Mouse (Mus musculus) embryonic facial prominence, embryonic 12.5 days (tissue): Measurements from ENCODE around the gene Lonrf2. TPM values are rescaled to one million over a fixed set of nuclear protein-coding genes. Genes with fewer than 3 reads are reported as not detected.

Experiments used
- ATAC-seq: fragments of 200-750 bp; cut with Nextera tagmentation; 2 replicates; pipeline ENCODE4 v1.8.0; 2017; ENCODE audit not compliant: insufficient number of reproducible peaks, insufficient read depth, low FRiP score, low TSS enrichment
- H3K27ac ChIP-seq: fragments of 300-500 bp; sonication (generic); 2 replicates; pipeline ENCODE4 v1.5.1; 2016; ENCODE audit warnings: mild to moderate bottlenecking
- H3K27me3 ChIP-seq: fragments of 300-500 bp; sonication (generic); 2 replicates; pipeline ENCODE4 v1.6.1; 2016; ENCODE audit warnings: mild to moderate bottlenecking, moderate library complexity
- H3K36me3 ChIP-seq: fragments of 300-500 bp; sonication (generic); 2 replicates; pipeline ENCODE4 v1.6.1; 2016; ENCODE audit warnings: mild to moderate bottlenecking
- H3K4me1 ChIP-seq: fragments of 300-500 bp; sonication (generic); 2 replicates; pipeline ENCODE4 v1.6.1; 2016
- H3K4me2 ChIP-seq: fragments of 300-500 bp; sonication (generic); replicated peaks from 2 replicates; pipeline ENCODE4 v1.6.1; 2016; ENCODE audit warnings: mild to moderate bottlenecking, moderate library complexity
- H3K4me3 ChIP-seq: fragments of 300-500 bp; sonication (generic); 2 replicates; pipeline ENCODE4 v1.5.1; 2016; ENCODE audit warnings: mild to moderate bottlenecking
- H3K9ac ChIP-seq: fragments of 300-500 bp; sonication (generic); 2 replicates; pipeline ENCODE4 v1.6.1; 2016; ENCODE audit warnings: mild to moderate bottlenecking, moderate library complexity
- H3K9me3 ChIP-seq: fragments of 300-500 bp; sonication (generic); 2 replicates; pipeline ENCODE4 v1.6.1; 2016; ENCODE audit warnings: mild to moderate bottlenecking, moderate library complexity
- WGBS: fragments of 180-500 bp; shearing (Covaris S2); methylation state at CpG from one replicate; pipeline ENCODE4 v1.1.7; 2016; 5-methylcytosine and 5-hydroxymethylcytosine counted together
- polyA plus RNA-seq: library from polyadenylated mRNA; unstranded; fragments of >200 nt; fragmentation: Nextera tagmentation; extraction: Ambion mirVana; gene quantifications from 2 replicates; pipeline ENCODE4 v1.2.1, GENCODE M21; 2016

Lonrf2 gene
- polyA plus RNA-seq = 2.4 and 2.5 TPM in 2 replicates

DNA sequence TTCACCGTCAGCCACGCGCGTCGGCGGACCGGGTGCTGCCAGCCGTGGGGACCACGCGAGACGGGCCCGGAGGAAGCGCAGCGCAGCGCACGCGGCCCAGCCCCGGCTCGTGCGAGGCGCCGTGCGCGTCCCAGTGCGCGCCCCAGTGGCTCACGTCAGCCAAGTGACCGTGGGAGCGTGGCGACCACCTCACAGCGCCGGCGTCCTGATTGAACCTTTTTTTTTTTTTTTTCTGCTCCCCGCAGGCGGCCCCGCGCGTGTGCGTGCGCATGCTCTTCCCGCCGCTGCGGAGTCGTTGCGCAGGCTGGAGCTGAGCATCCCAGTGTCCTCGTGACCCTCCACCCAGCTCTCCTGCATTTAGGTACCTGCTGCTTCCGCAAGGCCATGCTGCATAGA lies at the start of gene Lonrf2:
Gene Lonrf2, minus strand, starts transcription at position 235 of the 396 bp plus-strand sequence.
- 0 out of 2 replicates have a peak, but pooled peaks cover 3% of the 10 kb centered on the region for H3K9me3 ChIP-seq
- no peak within 1 kb of the TSS for H3K27ac ChIP-seq
- H3K9ac ChIP-seq = peak within 1 kb of the TSS; percentile 78
- peak within 1 kb of the TSS; percentile 100 for H3K4me2 ChIP-seq
- H3K36me3 ChIP-seq = no peaks in the 10 kb centered on the region
- peak within 1 kb of the TSS; percentile 67 for H3K4me3 ChIP-seq
- peaks cover 30% of the 10 kb centered on the region for H3K27me3 ChIP-seq
- peaks cover 8% of the 10 kb centered on the region; the same call in 1 of the 2 replicates for H3K4me1 ChIP-seq
- ATAC-seq = peak; percentile 77
- 1% methylated on average over 46 of the region's 47 CpGs for WGBS

DNA sequence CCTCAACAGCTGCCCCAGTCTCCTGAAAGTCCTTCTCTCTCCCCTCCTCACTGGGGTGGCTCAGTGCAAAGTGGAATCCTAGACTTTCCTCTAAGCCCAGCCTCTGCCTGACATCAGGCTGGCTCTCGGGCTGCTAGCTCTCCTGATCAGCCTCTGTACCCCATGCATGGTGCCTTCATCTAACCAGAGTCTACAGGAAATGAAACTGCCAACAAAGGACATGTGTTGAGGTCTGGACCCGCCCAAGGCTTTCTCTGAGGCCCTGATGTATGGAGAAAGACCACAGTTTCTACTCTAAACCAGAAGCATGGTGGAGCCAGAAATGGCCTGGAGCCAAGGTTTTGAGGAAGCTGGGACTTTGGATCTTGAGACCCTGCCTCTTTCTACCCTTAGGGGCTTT lies 49.4 kb upstream of the Lonrf2 start:
- no peak overlapping the region for H3K27ac ChIP-seq
- peaks cover 2% of the 10 kb centered on the region; the same call in 1 of the 2 replicates for H3K4me1 ChIP-seq
- no peak for ATAC-seq
- H3K9me3 ChIP-seq = no peaks in the 10 kb centered on the region
- H3K9ac ChIP-seq = no peak overlapping the region
- H3K36me3 ChIP-seq = no peaks in the 10 kb centered on the region
- no peak overlapping the region for H3K4me2 ChIP-seq
- 57% methylated on average over 2 of the region's 2 CpGs for WGBS
- H3K27me3 ChIP-seq = no peaks in the 10 kb centered on the region
- H3K4me3 ChIP-seq = no peak overlapping the region

DNA sequence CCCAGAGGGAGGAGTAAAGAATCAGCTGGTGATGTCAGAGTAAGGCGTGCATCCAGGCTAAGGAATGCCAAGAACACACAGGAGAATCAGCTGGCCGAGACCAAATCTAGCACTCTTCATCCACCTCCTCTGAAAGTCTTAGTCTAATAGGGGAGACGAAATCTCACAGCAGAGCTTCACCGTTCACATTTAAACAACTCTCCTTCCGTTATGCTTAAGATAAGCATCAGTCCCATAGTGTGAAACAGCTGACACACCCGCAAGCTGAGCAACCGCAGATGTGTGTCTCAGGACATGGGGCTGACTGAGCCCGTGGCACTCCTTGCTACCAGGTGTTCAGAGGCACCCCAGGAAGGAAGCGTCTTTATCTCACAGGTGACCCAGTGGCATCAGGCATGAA lies 47.3 kb upstream of the Lonrf2 start:
- peaks cover under 1% of the 10 kb centered on the region; the same call in 1 of the 2 replicates for H3K4me1 ChIP-seq
- H3K9ac ChIP-seq = no peak overlapping the region
- no peak for ATAC-seq
- no peaks in the 10 kb centered on the region for H3K9me3 ChIP-seq
- H3K4me3 ChIP-seq = no peak overlapping the region
- no peaks in the 10 kb centered on the region for H3K27me3 ChIP-seq
- H3K27ac ChIP-seq = no peak overlapping the region
- no peaks in the 10 kb centered on the region for H3K36me3 ChIP-seq
- 84% methylated on average over 9 of the region's 9 CpGs for WGBS
- H3K4me2 ChIP-seq = no peak overlapping the region

DNA sequence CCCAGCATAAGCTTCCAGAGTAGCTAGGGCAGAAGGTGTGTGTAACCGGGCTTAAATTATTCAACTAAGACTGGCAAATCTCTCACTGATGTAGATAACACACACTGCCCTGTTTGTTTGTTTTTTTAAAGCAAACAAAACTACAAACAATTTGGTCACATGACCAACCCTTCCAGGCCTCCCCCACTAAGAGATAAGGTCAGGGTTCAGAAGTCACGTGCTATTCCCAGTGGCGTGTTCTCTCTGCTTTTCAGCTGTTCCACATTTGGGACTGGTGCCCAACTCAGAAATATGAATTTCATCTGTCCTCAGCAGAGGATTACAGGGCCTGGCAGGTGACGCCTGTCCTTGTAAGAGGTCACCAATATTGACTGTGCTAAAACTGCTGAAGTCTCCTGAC lies 46.2 kb upstream of the Lonrf2 start:
- no peaks in the 10 kb centered on the region for H3K36me3 ChIP-seq
- no peaks in the 10 kb centered on the region for H3K4me1 ChIP-seq
- no peak overlapping the region for H3K27ac ChIP-seq
- no peaks in the 10 kb centered on the region for H3K9me3 ChIP-seq
- no peaks in the 10 kb centered on the region for H3K27me3 ChIP-seq
- H3K4me3 ChIP-seq = no peak overlapping the region
- 88% methylated on average over 4 of the region's 4 CpGs for WGBS
- no peak overlapping the region for H3K9ac ChIP-seq
- no peak overlapping the region for H3K4me2 ChIP-seq
- ATAC-seq = no peak

DNA sequence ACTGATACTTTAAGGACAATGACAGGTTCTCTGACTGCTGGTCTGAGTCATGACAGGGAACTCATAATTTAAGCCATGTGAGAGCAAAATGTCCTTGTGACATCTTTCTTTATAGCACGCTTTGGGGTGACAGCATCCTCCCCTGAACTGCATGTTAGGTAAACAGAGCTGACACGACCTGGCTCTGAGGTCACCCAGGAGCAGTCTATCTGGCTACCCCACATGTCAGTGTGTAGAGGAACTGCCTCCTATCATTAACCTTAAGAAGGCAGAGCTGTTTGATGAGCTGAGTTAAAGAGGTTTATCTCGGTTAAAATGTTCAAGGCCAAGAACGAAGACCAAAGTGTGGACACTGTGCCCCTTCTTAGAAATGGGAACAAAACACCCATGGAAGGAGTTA lies 44.9 kb upstream of the Lonrf2 start:
- ATAC-seq = no peak
- Histone ChIP-seq H3K9ac (no peak overlapping the region), H3K4me2 (no peak overlapping the region), H3K9me3 (no peaks in the 10 kb centered on the region), H3K27ac (no peak overlapping the region), H3K27me3 (no peaks in the 10 kb centered on the region), H3K36me3 (no peaks in the 10 kb centered on the region), H3K4me1 (no peaks in the 10 kb centered on the region), H3K4me3 (no peak overlapping the region)
- WGBS = 69% methylated on average over 4 of the region's 4 CpGs

DNA sequence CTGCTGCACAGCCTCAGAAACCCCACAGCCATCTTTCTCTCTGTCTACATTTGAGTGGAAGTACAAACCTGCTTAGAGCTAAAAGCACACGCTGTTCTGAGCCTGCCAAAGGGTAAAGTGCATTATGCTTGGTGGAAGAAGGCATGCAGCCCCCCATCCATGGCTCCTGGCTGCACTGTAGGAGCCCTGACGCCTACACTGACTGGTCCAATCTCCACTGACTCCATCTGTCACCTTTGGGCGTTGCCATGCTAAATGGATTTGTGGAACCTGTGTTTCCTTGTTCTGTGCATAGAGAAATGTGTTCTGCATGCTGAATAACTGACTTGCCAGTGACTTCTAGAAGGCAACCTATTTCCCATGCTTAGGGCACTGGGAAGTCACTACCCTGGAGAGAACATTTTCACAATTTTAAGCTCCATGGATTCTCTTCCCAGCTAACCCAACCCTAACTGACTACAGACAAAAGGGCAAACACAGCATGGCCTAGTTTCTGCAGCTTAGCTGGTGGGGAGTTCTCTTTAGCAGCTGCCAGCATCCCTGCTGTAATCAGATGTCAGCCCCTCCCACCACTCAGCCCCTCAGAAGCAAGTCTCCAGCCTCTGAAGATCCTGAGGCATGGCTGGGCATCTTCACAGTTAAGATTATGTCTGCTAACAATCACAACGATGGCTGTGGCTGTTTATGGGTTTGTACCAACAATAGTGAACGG lies 40.3 kb upstream of the Lonrf2 start:
- ATAC-seq = no peak
- 57% methylated on average over 5 of the region's 5 CpGs for WGBS
- H3K27ac ChIP-seq = 0 out of 2 replicates have a peak overlapping the region, but pooled peaks have one; percentile 30
- H3K9me3 ChIP-seq = no peaks in the 10 kb centered on the region
- H3K36me3 ChIP-seq = no peaks in the 10 kb centered on the region
- H3K4me2 ChIP-seq = no peak overlapping the region
- no peak overlapping the region; the same call in 1 of the 2 replicates for H3K9ac ChIP-seq
- no peaks in the 10 kb centered on the region for H3K27me3 ChIP-seq
- H3K4me1 ChIP-seq = no peaks in the 10 kb centered on the region
- no peak overlapping the region for H3K4me3 ChIP-seq

DNA sequence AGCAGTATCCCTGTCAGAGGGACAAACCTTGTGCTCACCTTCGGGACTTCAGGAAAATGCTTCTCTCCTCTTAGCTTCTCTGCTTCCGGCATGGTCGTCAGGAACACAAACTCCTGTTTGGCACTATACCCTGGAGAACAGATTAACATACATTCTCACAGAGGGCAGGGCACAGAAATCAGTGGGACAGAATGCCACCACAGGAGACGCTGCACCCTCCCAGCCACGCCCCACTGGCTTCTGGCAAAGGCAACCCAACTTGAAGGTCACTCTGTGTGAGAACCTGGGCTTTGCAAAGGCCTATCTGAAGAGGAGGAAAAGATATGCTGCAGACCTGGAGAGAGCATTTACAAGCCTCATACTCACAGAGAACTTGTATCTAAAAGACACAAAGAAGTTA lies 37.4 kb upstream of the Lonrf2 start:
- no peak overlapping the region for H3K4me3 ChIP-seq
- H3K9me3 ChIP-seq = no peaks in the 10 kb centered on the region
- no peaks in the 10 kb centered on the region for H3K4me1 ChIP-seq
- no peaks in the 10 kb centered on the region for H3K27me3 ChIP-seq
- 81% methylated on average over 5 of the region's 5 CpGs for WGBS
- no peak overlapping the region for H3K4me2 ChIP-seq
- no peaks in the 10 kb centered on the region for H3K36me3 ChIP-seq
- no peak overlapping the region for H3K9ac ChIP-seq
- ATAC-seq = no peak
- H3K27ac ChIP-seq = no peak overlapping the region

DNA sequence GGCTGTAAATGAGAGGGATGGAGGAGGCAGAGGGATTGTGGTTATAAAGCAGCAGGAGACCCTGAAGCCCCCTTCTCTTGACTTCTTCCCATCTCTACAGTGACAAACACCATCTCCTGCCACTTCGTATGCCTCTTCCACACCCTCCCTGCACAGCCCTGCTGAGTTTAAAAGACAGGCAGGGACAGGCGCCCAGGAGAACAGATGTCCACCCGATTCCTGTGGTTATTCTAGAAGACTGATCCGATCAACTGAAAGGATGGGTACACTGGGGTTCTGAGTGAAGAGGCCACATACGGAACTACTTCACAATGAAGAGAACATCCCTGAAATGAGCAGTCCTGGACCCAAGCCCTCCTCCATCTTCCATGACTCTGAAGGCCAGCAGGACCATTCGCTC lies 35.3 kb upstream of the Lonrf2 start:
- WGBS = 85% methylated on average over 6 of the region's 6 CpGs

DNA sequence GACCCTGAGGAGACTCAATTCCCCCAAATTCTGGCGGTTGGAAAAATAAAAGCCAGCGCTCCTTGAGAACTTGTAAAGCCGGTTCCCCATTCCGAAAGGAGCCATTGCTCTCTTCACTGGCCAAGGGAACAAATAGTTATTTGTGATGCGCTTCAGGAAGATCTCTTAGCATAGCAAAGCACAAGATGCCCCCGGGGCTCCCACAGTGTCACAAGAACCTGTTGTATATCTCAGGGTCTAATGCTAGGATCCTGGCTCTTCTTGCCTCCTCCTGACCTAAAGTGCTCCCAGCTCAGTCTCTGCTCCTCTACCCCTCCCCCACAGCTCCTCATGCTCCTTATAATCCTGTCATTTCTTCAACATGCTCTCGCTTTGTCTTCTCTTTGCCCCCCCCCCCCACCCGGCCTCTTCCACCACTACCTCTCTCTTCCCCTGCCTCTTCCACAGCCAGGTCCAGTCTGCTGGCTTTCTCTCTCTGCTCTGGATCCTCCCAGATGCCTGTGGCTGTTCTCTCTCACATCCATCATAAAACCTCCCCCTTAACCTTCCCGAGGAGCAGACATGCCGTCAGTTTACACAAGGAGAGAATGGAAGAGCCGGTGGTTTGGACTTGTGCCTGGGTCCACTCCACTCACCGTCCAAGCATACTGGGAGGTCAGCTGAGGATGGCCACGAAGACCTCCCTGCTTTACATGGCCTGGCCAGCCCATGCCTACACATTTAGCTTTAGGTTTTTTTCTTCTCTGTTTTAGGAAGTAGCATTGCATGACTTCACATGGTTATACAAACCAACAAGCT lies 33.1 kb upstream of the Lonrf2 start:
- Histone ChIP-seq H3K27ac (no peak overlapping the region), H3K4me1 (no peaks in the 10 kb centered on the region), H3K4me3 (no peak overlapping the region), H3K27me3 (no peaks in the 10 kb centered on the region), H3K4me2 (no peak overlapping the region), H3K9ac (no peak overlapping the region), H3K36me3 (0 out of 2 replicates have a peak, but pooled peaks cover under 1% of the 10 kb centered on the region), H3K9me3 (no peaks in the 10 kb centered on the region)
- ATAC-seq = no peak
- WGBS = 38% methylated on average over 13 of the region's 13 CpGs

More for the DNA sequence above, 35.3 kb upstream of the Lonrf2 start:
- Histone ChIP-seq H3K9me3 (no peaks in the 10 kb centered on the region), H3K9ac (no peak overlapping the region), H3K36me3 (no peaks in the 10 kb centered on the region), H3K4me1 (no peaks in the 10 kb centered on the region), H3K27me3 (no peaks in the 10 kb centered on the region), H3K27ac (no peak overlapping the region), H3K4me2 (no peak overlapping the region), H3K4me3 (no peak overlapping the region)
- no peak for ATAC-seq

DNA sequence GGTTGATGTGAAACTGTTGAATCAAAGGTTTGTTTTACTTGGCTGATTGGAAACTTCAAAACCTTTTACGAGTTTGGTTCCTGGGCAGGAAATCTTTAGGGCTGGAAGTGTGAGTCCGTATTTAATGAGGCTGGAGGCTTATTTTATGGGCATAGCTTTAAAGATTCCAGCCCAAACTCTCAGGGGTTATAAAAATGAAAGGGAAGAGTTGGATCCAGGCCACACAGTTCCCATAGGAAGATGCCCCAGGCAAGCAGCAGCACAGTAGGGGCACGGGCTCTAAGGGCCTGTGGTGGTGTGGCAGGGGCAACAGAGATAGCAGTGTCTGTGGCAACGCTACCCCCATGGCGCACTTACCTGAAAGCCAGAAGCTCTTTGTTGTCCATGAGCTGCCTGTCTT lies 29.7 kb upstream of the Lonrf2 start:
- no peak for ATAC-seq
- no peaks in the 10 kb centered on the region for H3K4me1 ChIP-seq
- no peak overlapping the region for H3K4me2 ChIP-seq
- 0 out of 2 replicates have a peak, but pooled peaks cover 6% of the 10 kb centered on the region for H3K36me3 ChIP-seq
- H3K9me3 ChIP-seq = no peaks in the 10 kb centered on the region
- H3K27ac ChIP-seq = no peak overlapping the region
- H3K27me3 ChIP-seq = no peaks in the 10 kb centered on the region
- 86% methylated on average over 5 of the region's 5 CpGs for WGBS
- H3K4me3 ChIP-seq = no peak overlapping the region
- H3K9ac ChIP-seq = no peak overlapping the region

DNA sequence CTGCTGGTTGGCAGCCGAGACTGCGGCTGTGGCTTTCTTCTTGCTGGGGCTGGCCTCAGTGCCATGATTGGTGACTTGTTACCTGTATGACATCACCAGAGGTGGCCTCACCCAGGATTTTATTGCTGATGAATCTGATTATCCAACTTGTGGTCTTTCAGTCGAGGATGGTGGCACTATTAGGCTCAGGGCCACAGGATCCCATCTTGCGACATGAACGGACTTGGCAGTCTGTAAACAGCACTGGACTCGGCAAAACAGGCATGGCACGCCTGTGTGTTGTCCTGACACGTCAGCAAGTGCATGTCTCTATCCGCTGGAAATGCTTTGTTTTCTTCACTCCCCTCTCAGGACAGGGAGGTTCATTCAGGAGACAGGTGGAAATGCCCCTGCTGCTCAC lies 27.8 kb upstream of the Lonrf2 start:
- no peak for ATAC-seq
- Histone ChIP-seq H3K4me2 (no peak overlapping the region), H3K27me3 (no peaks in the 10 kb centered on the region), H3K4me3 (no peak overlapping the region), H3K9me3 (no peaks in the 10 kb centered on the region), H3K4me1 (no peaks in the 10 kb centered on the region), H3K27ac (no peak overlapping the region), H3K36me3 (0 out of 2 replicates have a peak, but pooled peaks cover 6% of the 10 kb centered on the region), H3K9ac (no peak overlapping the region)
- WGBS = 79% methylated on average over 9 of the region's 9 CpGs

DNA sequence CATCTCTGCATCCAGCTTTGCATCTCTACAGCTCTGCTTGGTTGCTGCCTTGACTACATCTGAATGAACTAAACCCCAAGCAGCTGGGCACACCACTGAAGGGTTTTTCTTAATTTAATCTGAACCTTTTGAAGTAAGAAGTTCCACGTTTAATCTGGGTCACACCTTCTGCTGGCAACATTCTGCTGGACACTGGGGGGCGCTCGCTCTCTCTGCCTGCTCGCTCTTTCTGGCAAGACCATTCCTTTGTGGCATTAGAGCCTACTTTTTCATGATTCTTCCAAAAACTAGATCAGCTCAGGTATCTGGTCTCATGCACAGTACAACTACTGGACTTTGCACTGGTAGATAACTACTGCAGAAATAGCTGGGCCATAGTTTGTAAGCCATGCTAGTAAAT lies 25.7 kb upstream of the Lonrf2 start:
- Histone ChIP-seq H3K36me3 (0 out of 2 replicates have a peak, but pooled peaks cover 6% of the 10 kb centered on the region), H3K27me3 (no peaks in the 10 kb centered on the region), H3K9me3 (no peaks in the 10 kb centered on the region), H3K4me3 (no peak overlapping the region), H3K27ac (no peak overlapping the region), H3K4me2 (no peak overlapping the region), H3K9ac (no peak overlapping the region), H3K4me1 (no peaks in the 10 kb centered on the region)
- ATAC-seq = no peak
- 15% methylated on average over 4 of the region's 4 CpGs for WGBS
